Mouse (Mus musculus) frontal cortex, adult (tissue): Measurements from ENCODE around the gene Gm8909.
"Not testable (repeated sequence)": the region's sequence is repeated elsewhere in the genome, so short reads cannot be mapped to it uniquely, and the experiment has no call there.

Experiments used
- ATAC-seq: cut with Nextera tagmentation; 2 replicates; pipeline ENCODE4 v1.9.2; 2017; ENCODE audit warnings: mild to moderate bottlenecking, moderate library complexity, mixed read lengths; ENCODE audit not compliant: low TSS enrichment

Gm8909 gene

GRCm38 (mm10) chr17:36168039-36168652 lies at the start of gene Gm8909:
Gene Gm8909 (minus strand): TSS chr17:36168537.
- no peak for ATAC-seq

- ATAC-seq = no peak
Measured at GRCm38 (mm10) chr17:36215586-36215985, 47.2 kb upstream of the Gm8909 start.

- ATAC-seq = no peak
Measured at GRCm38 (mm10) chr17:36206846-36207245, 38.5 kb upstream of the Gm8909 start.

GRCm38 (mm10) chr17:36205862-36206261 lies 37.5 kb upstream of the Gm8909 start:
- ATAC-seq = no peak

- ATAC-seq = no peak
Measured at GRCm38 (mm10) chr17:36205456-36205855, 37.1 kb upstream of the Gm8909 start.

GRCm38 (mm10) chr17:36201851-36202250 lies 33.5 kb upstream of the Gm8909 start:
- no peak for ATAC-seq

GRCm38 (mm10) chr17:36198317-36198716 lies 30.0 kb upstream of the Gm8909 start:
- ATAC-seq = no peak

GRCm38 (mm10) chr17:36194471-36194870 lies 26.1 kb upstream of the Gm8909 start:
- no peak for ATAC-seq

- ATAC-seq = peak; percentile 91
Measured at GRCm38 (mm10) chr17:36193546-36194141, 25.3 kb upstream of the Gm8909 start.

GRCm38 (mm10) chr17:36192371-36192770 lies 24.0 kb upstream of the Gm8909 start:
- no peak for ATAC-seq

GRCm38 (mm10) chr17:36190169-36190507 lies 21.8 kb upstream of the Gm8909 start, which contains the start of gene H2-T3:
Gene H2-T3 (minus strand): TSS chr17:36190287.
- no peak for ATAC-seq

- no peak for ATAC-seq
Measured at GRCm38 (mm10) chr17:36189491-36190168, 21.3 kb upstream of the Gm8909 start.

- no peak for ATAC-seq
Measured at GRCm38 (mm10) chr17:36187540-36187939, 19.2 kb upstream of the Gm8909 start.

- ATAC-seq = no peak
Measured at GRCm38 (mm10) chr17:36182212-36182611, 13.9 kb upstream of the Gm8909 start.

- ATAC-seq = not testable (repeated sequence)
Measured at GRCm38 (mm10) chr17:36179446-36179845, 11.1 kb upstream of the Gm8909 start.

GRCm38 (mm10) chr17:36178938-36179337 lies 10.6 kb upstream of the Gm8909 start:
- ATAC-seq = peak; percentile 34; the same call in 1 of the 2 replicates

- ATAC-seq = peak; percentile 92
Measured at GRCm38 (mm10) chr17:36176132-36176531, 7.8 kb upstream of the Gm8909 start.

GRCm38 (mm10) chr17:36170287-36170814 lies 2.0 kb upstream of the Gm8909 start:
- no peak for ATAC-seq

- no peak for ATAC-seq
Measured at GRCm38 (mm10) chr17:36169753-36170152, 1.4 kb upstream of the Gm8909 start.

- not testable (repeated sequence) for ATAC-seq
Measured at GRCm38 (mm10) chr17:36169094-36169493, 757 bp upstream of the Gm8909 start.

GRCm38 (mm10) chr17:36167306-36168038 lies 865 bp downstream of the Gm8909 start:
- ATAC-seq = no peak

- not testable (repeated sequence) for ATAC-seq
Measured at GRCm38 (mm10) chr17:36166901-36167300, 1.4 kb downstream of the Gm8909 start.
